Mouse (Mus musculus) hindbrain, embryonic 15.5 days (tissue): ENCODE measurements around the gene Arhgef28. TPM values are rescaled to one million over a fixed set of nuclear protein-coding genes. Genes with fewer than 3 reads are reported as not detected.

ENCODE experiments used
- ATAC-seq: fragments of 200-750 bp; cut with Nextera tagmentation; 2 replicates; pipeline ENCODE4 v1.8.0; 2017; ENCODE audit warnings: low read depth, moderate number of reproducible peaks, moderate TSS enrichment; ENCODE audit not compliant: low FRiP score
- H3K27ac ChIP-seq: fragments of 300-500 bp; sonication (generic); replicated peaks from 2 replicates; pipeline ENCODE4 v1.5.1; 2015; ENCODE audit warnings: mild to moderate bottlenecking, inconsistent platforms
- H3K27me3 ChIP-seq: fragments of 300-500 bp; sonication (generic); 2 replicates; pipeline ENCODE4 v1.6.1; 2015; ENCODE audit warnings: control low read depth, inconsistent platforms
- H3K36me3 ChIP-seq: fragments of 300-500 bp; sonication (generic); 2 replicates; pipeline ENCODE4 v1.6.1; 2015; ENCODE audit warnings: control low read depth, inconsistent platforms
- H3K4me1 ChIP-seq: fragments of 300-500 bp; sonication (generic); replicated peaks from 2 replicates; pipeline ENCODE4 v1.6.1; 2015; ENCODE audit warnings: control low read depth, inconsistent platforms
- H3K4me2 ChIP-seq: fragments of 300-500 bp; sonication (generic); 2 replicates; pipeline ENCODE4 v1.6.1; 2015; ENCODE audit warnings: moderate library complexity, mild to moderate bottlenecking, inconsistent platforms
- H3K4me3 ChIP-seq: fragments of 300-500 bp; sonication (generic); 2 replicates; pipeline ENCODE4 v1.5.1; 2015; ENCODE audit warnings: mild to moderate bottlenecking, inconsistent platforms
- H3K9ac ChIP-seq: fragments of 300-500 bp; sonication (generic); 2 replicates; pipeline ENCODE4 v1.6.1; 2015; ENCODE audit warnings: inconsistent platforms
- H3K9me3 ChIP-seq: fragments of 300-500 bp; sonication (generic); 2 replicates; pipeline ENCODE4 v1.6.1; 2016; ENCODE audit warnings: control low read depth, inconsistent platforms
- WGBS: fragments of 180-500 bp; shearing (Covaris S2); methylation state at CpG from one replicate; pipeline ENCODE4 v1.1.7; 2015; 5-methylcytosine and 5-hydroxymethylcytosine counted together
- polyA plus RNA-seq: library from polyadenylated mRNA; unstranded; fragments of >200 nt; fragmentation: Nextera tagmentation; extraction: Ambion mirVana; gene quantifications from 2 replicates; pipeline ENCODE4 v1.2.1, GENCODE M21; 2015

The Arhgef28 gene
- polyA plus RNA-seq, 1 experiment from 2014 or later, result 29.3 TPM

DNA sequence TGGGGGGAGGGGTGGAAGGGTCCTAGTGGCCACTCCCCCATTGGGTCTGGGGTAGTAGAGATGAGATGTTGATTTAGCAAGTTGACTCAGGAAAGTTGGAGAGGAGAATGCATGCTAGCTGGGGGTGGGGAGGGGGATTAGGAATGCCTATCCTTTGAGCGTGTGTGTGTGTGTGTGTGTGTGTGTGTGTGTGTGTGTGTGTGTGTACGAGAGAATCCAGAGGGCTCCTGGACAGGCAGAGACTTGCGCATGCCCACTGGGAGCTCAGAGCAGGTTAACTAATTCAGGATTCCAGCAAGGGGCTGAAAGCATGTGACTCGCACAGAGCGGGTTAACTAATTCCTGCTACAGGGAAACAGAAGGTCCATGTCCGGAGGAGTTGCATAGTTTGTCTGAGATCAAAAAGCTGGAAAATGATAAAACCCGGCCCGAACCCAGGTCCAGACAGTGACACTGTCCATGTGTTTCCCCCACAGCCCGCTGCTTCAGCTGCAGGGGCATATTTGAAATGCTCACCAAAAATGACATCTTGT, 241.3 kb downstream of the Arhgef28 start:
- Histone ChIP-seq H3K27ac (no peak overlapping the region), H3K9me3 (no peaks in the 10 kb centered on the region), H3K4me2 (no peak overlapping the region), H3K27me3 (no peaks in the 10 kb centered on the region), H3K4me3 (no peak overlapping the region), H3K9ac (no peak overlapping the region), H3K36me3 (no peaks in the 10 kb centered on the region), H3K4me1 (peaks cover 9% of the 10 kb centered on the region; the same call in 1 of the 2 replicates)
- 65% methylated on average over 9 of the region's 9 CpGs for WGBS
- no peak for ATAC-seq

DNA sequence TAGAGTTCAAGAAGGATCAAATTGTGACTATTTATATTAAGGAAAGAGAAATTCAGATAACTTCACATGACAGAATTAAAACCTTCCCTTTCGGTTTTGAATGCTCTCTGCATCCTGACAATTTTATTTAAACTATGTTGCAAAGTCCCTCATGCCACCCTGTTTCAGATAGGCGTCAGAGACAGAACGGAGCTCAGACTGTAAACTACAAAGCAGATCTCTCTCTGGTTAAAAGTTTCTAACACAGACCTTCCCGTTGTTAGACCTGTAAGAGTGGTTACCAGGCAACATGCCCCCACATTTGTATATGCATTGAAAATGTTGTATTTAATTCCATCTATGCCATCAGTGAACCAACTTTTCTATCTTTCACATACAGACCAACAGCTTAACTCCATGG, 246.1 kb downstream of the Arhgef28 start:
- Histone ChIP-seq H3K27me3 (no peaks in the 10 kb centered on the region), H3K9ac (no peak overlapping the region), H3K4me3 (no peak overlapping the region), H3K4me1 (peaks cover 37% of the 10 kb centered on the region), H3K4me2 (no peak overlapping the region), H3K27ac (0 out of 2 replicates have a peak overlapping the region, but pooled peaks have one; percentile 8), H3K9me3 (no peaks in the 10 kb centered on the region), H3K36me3 (no peaks in the 10 kb centered on the region)
- no peak for ATAC-seq
- WGBS, result 55% methylated on average over 4 of the region's 4 CpGs

DNA sequence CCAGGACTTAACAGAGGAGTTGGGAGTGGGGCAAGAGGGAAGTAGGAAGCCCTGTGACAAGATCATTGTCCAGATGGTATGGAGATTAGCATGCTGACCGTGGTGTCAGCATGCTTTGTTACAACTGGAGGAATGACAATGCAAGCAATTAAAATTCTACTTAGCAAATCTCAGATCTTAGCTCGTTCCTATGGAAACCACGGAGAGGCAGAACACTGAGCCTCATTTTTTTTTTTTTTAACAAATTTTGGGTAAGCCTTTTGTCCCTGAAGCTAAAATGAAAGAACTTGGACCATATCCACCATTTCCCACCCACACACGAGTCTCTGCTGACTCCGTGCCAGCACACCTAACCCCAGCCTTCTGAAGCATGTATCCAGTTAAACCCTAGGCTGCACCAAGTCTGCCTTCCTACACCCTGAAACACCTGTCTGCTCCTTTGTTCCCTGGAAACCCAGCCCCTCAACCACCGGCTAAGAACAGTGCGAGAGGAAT, 246.8 kb downstream of the Arhgef28 start:
- no peaks in the 10 kb centered on the region for H3K9me3 ChIP-seq
- WGBS, result 5% methylated on average over 7 of the region's 7 CpGs

DNA sequence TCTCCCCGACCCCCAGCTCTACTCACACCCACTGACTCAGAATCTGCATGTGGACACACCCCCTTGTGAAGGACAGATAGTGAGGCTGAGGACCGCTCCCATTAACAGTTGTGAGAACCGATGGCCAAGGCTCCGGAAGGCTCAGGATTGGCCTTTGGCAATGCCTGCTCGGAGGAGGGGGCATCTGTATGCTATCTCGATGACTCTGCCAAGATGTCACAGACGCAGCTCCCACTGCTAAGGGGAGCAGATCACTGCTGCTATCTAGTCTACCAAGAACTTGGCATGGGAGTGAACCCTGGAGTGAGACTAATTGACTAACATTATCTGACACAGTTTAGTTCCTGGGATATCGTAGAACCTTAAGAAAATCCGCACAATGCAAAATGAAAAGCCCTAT, 250.5 kb downstream of the Arhgef28 start:
- Histone ChIP-seq H3K27ac (no peak overlapping the region), H3K9ac (no peak overlapping the region), H3K4me3 (no peak overlapping the region), H3K4me1 (peaks cover 41% of the 10 kb centered on the region), H3K4me2 (0 out of 2 replicates have a peak overlapping the region, but pooled peaks have one; percentile 14), H3K27me3 (no peaks in the 10 kb centered on the region), H3K9me3 (no peaks in the 10 kb centered on the region), H3K36me3 (0 out of 2 replicates have a peak, but pooled peaks cover 2% of the 10 kb centered on the region)
- WGBS, result 32% methylated on average over 9 of the region's 9 CpGs
- peak; percentile 29; the same call in 1 of the 2 replicates for ATAC-seq

More for the DNA sequence above, 246.8 kb downstream of the Arhgef28 start:
- ATAC-seq, result peak; percentile 58; the same call in 1 of the 2 replicates
- Histone ChIP-seq H3K36me3 (no peaks in the 10 kb centered on the region), H3K27ac (peak overlapping the region; percentile 16), H3K27me3 (no peaks in the 10 kb centered on the region), H3K4me2 (peak overlapping the region; percentile 39), H3K9ac (no peak overlapping the region), H3K4me3 (no peak overlapping the region), H3K4me1 (peaks cover 40% of the 10 kb centered on the region)

DNA sequence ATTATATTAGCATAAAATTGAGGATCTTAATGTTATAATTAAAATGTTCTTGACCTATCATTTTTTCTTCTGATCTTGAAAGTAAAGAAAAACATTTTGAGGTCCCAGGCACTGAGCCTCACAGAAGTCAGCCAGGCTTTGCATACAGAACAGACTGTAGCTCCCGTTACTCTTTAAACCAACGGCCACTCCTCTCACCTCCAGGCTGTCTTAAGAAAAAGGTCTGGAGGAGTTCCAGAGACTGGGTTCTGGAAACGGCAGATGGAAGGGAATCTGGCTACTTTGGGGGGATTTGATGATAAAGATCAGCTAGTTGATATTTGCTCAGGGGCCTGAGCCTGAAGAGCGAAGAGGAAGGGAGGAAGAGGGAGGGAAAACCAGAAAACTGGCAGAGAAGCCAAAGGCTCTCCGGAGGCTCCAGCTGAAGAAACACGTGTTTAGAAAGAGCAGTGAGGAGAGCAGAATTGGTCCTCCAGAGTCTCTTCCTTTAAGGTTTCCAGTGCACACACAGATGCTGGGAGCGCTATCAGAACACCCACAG, 251.2 kb downstream of the Arhgef28 start:
- H3K27me3 ChIP-seq, result no peaks in the 10 kb centered on the region
- H3K9ac ChIP-seq, result no peak overlapping the region
- peaks cover 34% of the 10 kb centered on the region for H3K4me1 ChIP-seq
- no peak overlapping the region for H3K4me2 ChIP-seq
- H3K36me3 ChIP-seq, result 0 out of 2 replicates have a peak, but pooled peaks cover 4% of the 10 kb centered on the region
- 41% methylated on average over 7 of the region's 7 CpGs for WGBS
- H3K9me3 ChIP-seq, result no peaks in the 10 kb centered on the region
- H3K27ac ChIP-seq, result no peak overlapping the region
- no peak for ATAC-seq
- H3K4me3 ChIP-seq, result no peak overlapping the region

DNA sequence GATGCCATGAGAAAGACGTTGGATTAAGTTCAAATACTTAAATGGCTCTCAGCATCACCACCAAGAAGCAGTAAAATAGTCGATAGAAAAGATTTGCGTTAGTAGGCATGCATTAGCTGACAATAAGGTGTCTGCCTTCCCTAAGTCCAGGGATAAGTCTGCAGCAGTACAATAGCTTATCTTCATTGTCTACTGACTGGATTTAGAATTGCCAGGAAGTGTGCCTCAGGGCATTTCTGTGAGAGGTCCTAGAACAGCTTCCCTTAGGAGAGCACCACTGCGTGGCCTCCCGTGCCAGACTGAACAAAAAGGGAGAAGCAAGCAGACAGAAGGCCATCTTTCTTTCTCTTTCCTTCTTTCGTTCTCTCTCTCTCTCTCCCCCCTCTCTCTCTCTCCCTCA, 252.2 kb downstream of the Arhgef28 start:
- Histone ChIP-seq H3K27me3 (no peaks in the 10 kb centered on the region), H3K9me3 (no peaks in the 10 kb centered on the region), H3K9ac (no peak overlapping the region), H3K4me1 (peaks cover 26% of the 10 kb centered on the region), H3K36me3 (0 out of 2 replicates have a peak, but pooled peaks cover 4% of the 10 kb centered on the region), H3K4me2 (no peak overlapping the region), H3K27ac (no peak overlapping the region; the same call in 1 of the 2 replicates), H3K4me3 (no peak overlapping the region)
- ATAC-seq, result peak; percentile 28; the same call in 1 of the 2 replicates
- 52% methylated on average over 6 of the region's 6 CpGs for WGBS

DNA sequence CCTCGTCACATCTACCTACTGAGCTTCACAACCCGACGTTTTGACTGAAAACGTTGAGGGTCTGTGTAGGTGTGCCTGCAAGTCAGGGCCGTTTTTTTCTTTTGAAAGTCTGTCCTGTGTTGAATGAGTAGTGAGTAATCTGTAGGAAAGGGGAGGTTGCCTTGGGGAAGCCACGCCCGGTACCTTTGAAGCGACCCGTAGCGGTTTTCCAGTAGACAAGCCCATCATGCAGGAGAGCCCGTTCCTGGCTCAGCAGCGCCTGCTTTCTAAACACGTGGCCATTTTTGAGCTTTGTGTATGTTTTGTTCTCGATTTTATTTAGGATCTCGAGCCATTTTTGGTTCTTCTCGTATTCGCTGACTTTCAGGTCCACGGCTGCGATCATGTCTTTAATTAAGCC, 252.7 kb downstream of the Arhgef28 start:
- Histone ChIP-seq H3K9ac (no peak overlapping the region), H3K4me2 (no peak overlapping the region), H3K4me1 (peaks cover 21% of the 10 kb centered on the region), H3K27ac (no peak overlapping the region), H3K27me3 (no peaks in the 10 kb centered on the region), H3K36me3 (0 out of 2 replicates have a peak, but pooled peaks cover 4% of the 10 kb centered on the region), H3K4me3 (no peak overlapping the region), H3K9me3 (no peaks in the 10 kb centered on the region)
- ATAC-seq, result no peak
- 91% methylated on average over 19 of the region's 19 CpGs for WGBS

DNA sequence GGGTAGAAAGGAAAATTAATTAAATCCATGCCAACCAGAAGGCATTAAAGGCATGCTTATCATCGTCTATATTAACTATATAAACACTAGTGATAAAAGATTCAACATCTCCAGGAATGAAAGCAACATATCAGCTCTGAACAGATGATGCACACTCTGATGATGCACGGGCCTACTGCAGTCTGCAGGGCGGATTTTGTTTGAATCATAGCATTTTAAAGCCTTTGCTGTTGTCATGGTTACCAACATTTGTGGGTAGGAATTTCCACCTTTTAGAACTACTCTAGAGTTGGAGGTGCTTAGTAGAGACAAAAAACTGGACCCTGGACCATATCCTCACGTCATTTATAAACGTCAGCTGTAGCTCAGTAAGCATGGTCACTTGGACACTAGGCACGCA, 257.4 kb downstream of the Arhgef28 start:
- Histone ChIP-seq H3K27me3 (no peaks in the 10 kb centered on the region), H3K4me2 (no peak overlapping the region), H3K36me3 (peaks cover 8% of the 10 kb centered on the region; the same call in 1 of the 2 replicates), H3K4me1 (no peaks in the 10 kb centered on the region), H3K4me3 (no peak overlapping the region), H3K9me3 (no peaks in the 10 kb centered on the region), H3K27ac (no peak overlapping the region), H3K9ac (no peak overlapping the region)
- WGBS, result 78% methylated on average over 6 of the region's 6 CpGs
- ATAC-seq, result no peak

DNA sequence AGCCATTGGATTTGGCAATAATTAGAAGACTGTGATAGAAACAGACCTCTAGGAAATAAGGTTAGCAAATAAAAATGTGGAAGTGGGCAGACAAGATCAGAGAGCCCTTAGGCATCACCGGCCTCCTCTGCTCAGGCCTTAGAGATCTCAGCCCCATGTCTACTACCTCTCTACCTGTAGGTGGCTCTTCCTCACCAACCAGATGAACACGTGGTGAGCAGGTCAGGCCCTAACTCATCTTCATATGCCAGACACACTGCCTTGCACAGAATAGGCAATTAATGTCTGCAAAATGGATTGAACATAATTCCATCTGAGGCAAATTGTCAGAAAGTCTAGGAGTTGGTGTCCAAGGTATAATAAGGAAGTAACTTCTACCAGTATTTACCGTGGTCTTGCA, 258.6 kb downstream of the Arhgef28 start:
- Histone ChIP-seq H3K9me3 (no peaks in the 10 kb centered on the region), H3K9ac (no peak overlapping the region), H3K4me3 (no peak overlapping the region), H3K27ac (no peak overlapping the region), H3K27me3 (no peaks in the 10 kb centered on the region), H3K4me1 (no peaks in the 10 kb centered on the region), H3K36me3 (peaks cover 8% of the 10 kb centered on the region; the same call in 1 of the 2 replicates), H3K4me2 (no peak overlapping the region)
- no peak for ATAC-seq
- WGBS, result 77% methylated on average over 3 of the region's 3 CpGs

DNA sequence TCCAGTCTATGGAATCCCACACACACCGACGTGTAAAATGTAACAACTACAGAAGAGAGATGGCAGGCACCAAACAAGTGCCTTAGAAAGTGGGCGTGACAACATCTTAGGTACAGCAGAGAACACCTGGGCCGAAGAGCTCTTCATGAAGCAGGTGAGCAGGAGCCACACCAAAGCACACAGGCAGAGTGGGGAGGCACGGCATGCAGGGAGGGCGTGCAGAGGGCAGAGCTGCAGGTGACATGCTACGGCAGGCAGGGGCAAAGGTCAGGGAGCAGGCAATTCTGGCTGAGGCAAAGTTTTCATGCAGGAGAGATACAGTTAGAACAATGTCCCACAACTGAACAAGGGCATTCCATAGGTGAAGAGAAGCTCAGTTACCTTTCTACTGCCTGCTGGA, 259.8 kb downstream of the Arhgef28 start:
- ATAC-seq, result no peak
- Histone ChIP-seq H3K27ac (no peak overlapping the region), H3K9ac (no peak overlapping the region), H3K4me2 (no peak overlapping the region), H3K9me3 (no peaks in the 10 kb centered on the region), H3K27me3 (no peaks in the 10 kb centered on the region), H3K4me3 (no peak overlapping the region), H3K4me1 (no peaks in the 10 kb centered on the region), H3K36me3 (peaks cover 8% of the 10 kb centered on the region; the same call in 1 of the 2 replicates)
- 94% methylated on average over 7 of the region's 7 CpGs for WGBS

DNA sequence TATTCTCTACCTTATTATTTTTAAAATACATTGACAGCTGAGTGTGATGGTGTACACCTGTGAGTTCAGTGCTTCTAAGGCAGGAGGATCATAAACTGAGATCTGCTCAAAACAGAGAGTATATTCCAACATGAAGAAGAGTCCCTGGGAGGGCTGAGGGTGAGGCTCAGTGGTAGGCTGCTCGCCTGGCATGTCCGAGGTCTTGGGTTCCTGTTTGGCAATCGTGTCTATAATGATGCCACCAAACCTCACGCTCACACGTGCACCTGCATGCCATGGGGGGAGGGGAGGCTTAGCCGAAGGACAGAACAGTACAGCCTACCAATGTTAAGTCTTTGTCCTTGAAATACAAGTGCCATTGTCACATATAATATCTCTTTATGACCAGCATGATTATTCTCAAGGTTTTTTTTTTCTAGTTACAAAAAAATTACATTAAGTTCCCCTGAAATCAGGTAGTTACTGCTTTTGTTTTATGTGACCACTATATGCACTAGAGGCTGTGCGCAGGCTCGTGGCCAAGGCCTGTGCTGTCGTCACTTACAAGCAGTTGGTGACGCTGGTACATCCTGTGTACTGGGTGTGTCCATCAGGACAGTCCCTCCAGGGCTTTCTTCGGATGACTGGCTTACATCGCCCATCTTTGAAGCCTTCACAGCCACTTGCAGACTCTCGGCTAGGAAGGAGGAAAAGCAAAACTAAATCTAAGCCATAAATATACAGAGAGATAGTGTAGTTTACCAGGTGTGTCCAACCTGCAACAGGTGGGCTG, 264.1 kb downstream of the Arhgef28 start:
- Histone ChIP-seq H3K27me3 (no peaks in the 10 kb centered on the region), H3K36me3 (peaks cover 4% of the 10 kb centered on the region; the same call in 1 of the 2 replicates), H3K4me3 (no peak overlapping the region), H3K9me3 (no peaks in the 10 kb centered on the region), H3K4me1 (peaks cover 8% of the 10 kb centered on the region), H3K9ac (no peak overlapping the region), H3K27ac (no peak overlapping the region), H3K4me2 (no peak overlapping the region)
- ATAC-seq, result no peak
- WGBS, result 91% methylated on average over 13 of the region's 13 CpGs

DNA sequence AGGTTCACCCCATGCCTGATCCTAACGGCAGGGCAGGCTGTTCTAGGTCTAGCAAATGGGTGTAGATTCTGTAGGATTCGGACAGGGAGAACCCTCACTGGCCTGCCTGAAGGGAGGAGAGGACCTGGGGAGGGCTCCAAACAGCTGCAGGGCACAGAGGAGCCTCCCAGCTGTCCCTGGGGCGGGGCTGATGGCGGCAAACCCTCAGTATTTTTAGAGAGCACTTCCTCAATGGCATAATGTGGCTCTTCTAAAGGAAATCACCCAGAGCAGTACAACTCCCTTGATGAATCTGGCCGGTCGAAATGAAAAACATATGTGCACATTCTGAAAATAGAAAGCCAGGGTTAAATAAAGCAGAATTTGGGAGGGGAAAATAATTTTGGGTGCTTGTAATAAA, 265.1 kb downstream of the Arhgef28 start:
- H3K4me3 ChIP-seq, result no peak overlapping the region
- no peaks in the 10 kb centered on the region for H3K9me3 ChIP-seq
- no peak overlapping the region for H3K9ac ChIP-seq
- WGBS, result 78% methylated on average over 6 of the region's 6 CpGs
- peaks cover 8% of the 10 kb centered on the region for H3K4me1 ChIP-seq
- no peak for ATAC-seq
- H3K36me3 ChIP-seq, result peaks cover 4% of the 10 kb centered on the region; the same call in 1 of the 2 replicates
- H3K4me2 ChIP-seq, result no peak overlapping the region
- H3K27me3 ChIP-seq, result no peaks in the 10 kb centered on the region
- no peak overlapping the region for H3K27ac ChIP-seq
